Mouse (Mus musculus): Measurements from ENCODE around the gene Olfr330. TPM values are rescaled to one million over a fixed set of nuclear protein-coding genes. Genes with fewer than 3 reads are reported as not detected.
"Not testable (repeated sequence)": the region's sequence is repeated elsewhere in the genome, so short reads cannot be mapped to it uniquely, and the experiment has no call there.

The Olfr330 gene
- not detected in 2 replicates for polyA plus RNA-seq (2012; ENCODE audit: insufficient read depth, insufficient read length, low replicate concordance, missing spikeins)

DNA sequence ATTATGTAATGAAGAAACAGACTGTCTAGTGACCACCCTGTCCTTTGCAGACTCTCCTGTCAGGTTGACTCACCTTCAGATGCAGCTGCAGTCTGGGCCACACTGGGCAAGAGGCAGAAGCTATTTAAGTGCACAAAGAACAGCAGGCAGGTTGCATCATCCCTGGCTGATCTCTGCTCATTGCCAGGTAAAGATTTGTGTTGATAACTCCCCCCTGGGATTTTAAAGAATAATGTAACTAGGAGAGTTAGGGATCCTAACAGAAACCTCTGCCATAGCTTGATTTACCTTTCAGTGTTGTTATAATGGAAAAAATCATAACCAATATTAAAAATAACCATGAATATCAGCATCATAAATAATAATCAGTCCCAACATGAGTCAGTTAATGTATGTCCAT, at the start of gene Olfr330:
TSS of gene Olfr330 (minus strand) at position 101 of the 400 bp plus-strand sequence.
- not testable (repeated sequence) for H3K27ac ChIP-seq (ENCODE audit: insufficient read depth, low read depth, low read length); H3K4me3 ChIP-seq (ENCODE audit: insufficient read depth, low read depth, low read length)

DNA sequence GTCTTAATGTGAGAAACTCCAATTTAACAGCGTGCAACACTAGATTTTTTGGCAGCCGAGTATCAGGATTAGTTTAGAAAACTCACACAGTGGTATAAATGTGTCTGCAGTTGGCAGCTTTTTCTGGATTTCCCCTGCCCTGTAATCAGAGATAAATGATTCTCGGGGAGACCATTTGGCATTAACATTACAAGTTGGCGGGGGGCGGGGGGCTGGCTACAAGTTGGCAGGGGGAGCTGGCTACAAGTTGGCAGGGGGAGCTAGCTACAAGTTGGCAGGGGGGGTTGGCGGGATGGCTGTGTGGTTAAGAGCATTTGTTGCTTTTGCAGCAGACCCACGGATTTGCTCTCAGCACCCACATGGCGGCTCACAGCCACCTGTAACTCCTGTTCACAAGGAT, 44.0 kb upstream of the Olfr330 start:
- Histone ChIP-seq H3K4me3 (ENCODE audit: insufficient read depth, low read depth, low read length) (no peak overlapping the region), H3K27ac (ENCODE audit: insufficient read depth, low read depth, low read length) (no peak overlapping the region), H3K4me1 (ENCODE audit: control insufficient read depth, insufficient read depth, low read length) (no peaks in the 10 kb centered on the region)
- 23% methylated on average over 8 of the region's 8 CpGs for WGBS
- no peak for TF ChIP-seq CTCF (IDR thresholded peaks at IDR 0.05; ENCODE audit: insufficient read depth, low read depth, low read length)
- TF ChIP-seq POLR2A (IDR thresholded peaks at IDR 0.05; ENCODE audit: insufficient read depth, low read depth, low read length) = no peak

More for the DNA sequence above, at the start of gene Olfr330:
- not testable (repeated sequence) for H3K4me1 ChIP-seq (ENCODE audit: control insufficient read depth, insufficient read depth, low read length)

DNA sequence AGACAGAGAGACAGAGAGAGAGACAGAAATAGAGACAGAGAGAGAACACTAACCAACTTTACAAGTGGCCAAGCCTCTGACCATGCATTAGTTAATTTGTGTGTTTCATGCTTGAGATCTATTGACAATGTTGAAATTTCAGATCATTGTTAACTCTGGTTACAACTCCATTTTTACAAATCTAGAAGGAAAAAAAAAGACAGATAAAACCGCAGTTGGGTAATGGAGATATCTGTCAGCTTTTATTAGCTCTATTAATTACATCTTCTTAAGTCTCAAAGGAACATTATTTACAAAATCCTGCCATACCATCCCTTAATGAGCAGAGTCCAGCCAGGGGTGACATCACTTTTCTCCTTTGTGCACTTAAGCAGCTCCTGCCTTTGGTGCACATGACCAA, 42.8 kb upstream of the Olfr330 start, which contains the start of gene Olfr325:
TSS of gene Olfr325 (plus strand) at position 301 of the 400 bp plus-strand sequence.
- Histone ChIP-seq H3K27ac (ENCODE audit: insufficient read depth, low read depth, low read length) (no peak within 1 kb of the TSS), H3K4me1 (ENCODE audit: control insufficient read depth, insufficient read depth, low read length) (no peaks in the 10 kb centered on the region), H3K4me3 (ENCODE audit: insufficient read depth, low read depth, low read length) (no peak within 1 kb of the TSS)
- TF ChIP-seq POLR2A (IDR thresholded peaks at IDR 0.05; ENCODE audit: insufficient read depth, low read depth, low read length) (no peak), CTCF (IDR thresholded peaks at IDR 0.05; ENCODE audit: insufficient read depth, low read depth, low read length) (no peak)
- 71% methylated on average over 1 of the region's 1 CpGs for WGBS

DNA sequence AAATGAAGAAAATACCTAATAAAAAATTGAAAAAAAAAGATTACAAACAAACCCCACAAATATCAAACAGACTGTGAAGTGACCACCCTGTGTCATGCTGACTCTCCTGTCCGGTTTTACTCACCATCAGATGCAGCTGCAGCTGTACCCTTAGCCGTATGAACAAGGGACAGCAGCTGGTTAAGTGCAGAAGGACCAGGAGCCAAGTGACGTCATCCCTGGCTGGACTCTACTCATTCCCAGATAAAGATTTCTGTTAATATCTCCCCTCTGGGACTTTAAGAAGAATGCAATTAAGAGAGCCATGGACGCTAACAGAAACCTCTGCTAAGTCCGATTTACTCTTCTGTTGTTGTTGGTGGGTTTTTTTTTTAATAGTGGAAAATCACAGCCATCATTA, 35.8 kb upstream of the Olfr330 start, which contains the start of gene Olfr224:
TSS of gene Olfr224 (minus strand) at position 149 of the 400 bp plus-strand sequence.
- H3K27ac ChIP-seq (ENCODE audit: insufficient read depth, low read depth, low read length) = no peak within 1 kb of the TSS
- H3K4me1 ChIP-seq (ENCODE audit: control insufficient read depth, insufficient read depth, low read length) = no peaks in the 10 kb centered on the region
- no peak within 1 kb of the TSS for H3K4me3 ChIP-seq (ENCODE audit: insufficient read depth, low read depth, low read length)
- TF ChIP-seq CTCF (IDR thresholded peaks at IDR 0.05; ENCODE audit: insufficient read depth, low read depth, low read length) (no peak), POLR2A (IDR thresholded peaks at IDR 0.05; ENCODE audit: insufficient read depth, low read depth, low read length) (no peak)
- 59% methylated on average over 5 of the region's 5 CpGs for WGBS

DNA sequence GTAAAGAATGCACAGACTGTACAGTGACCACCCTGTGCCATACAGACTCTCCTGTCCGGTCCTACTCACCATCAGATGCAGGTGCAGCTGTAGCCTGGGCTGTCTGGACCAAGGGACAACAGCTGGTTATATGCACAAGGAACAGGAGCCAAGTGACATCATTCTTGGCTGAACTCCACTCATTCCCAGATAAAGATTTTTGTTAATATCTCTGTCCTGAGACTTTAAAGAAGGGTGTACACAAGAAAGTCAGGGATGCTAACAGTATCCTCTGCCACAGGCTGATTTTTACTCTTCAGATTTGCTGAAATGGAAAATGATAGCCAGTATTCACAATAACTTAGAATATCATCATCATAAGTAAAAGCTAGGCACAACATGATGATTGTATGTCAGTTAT, 20.9 kb upstream of the Olfr330 start, which contains the start of gene Olfr328:
TSS of gene Olfr328 (minus strand) at position 101 of the 400 bp plus-strand sequence.
- Histone ChIP-seq H3K27ac (ENCODE audit: insufficient read depth, low read depth, low read length) (no peak within 1 kb of the TSS), H3K4me3 (ENCODE audit: insufficient read depth, low read depth, low read length) (no peak within 1 kb of the TSS), H3K4me1 (ENCODE audit: control insufficient read depth, insufficient read depth, low read length) (no peaks in the 10 kb centered on the region)
- WGBS = 78% methylated on average over 1 of the region's 1 CpGs
- TF ChIP-seq CTCF (IDR thresholded peaks at IDR 0.05; ENCODE audit: insufficient read depth, low read depth, low read length) (no peak), POLR2A (IDR thresholded peaks at IDR 0.05; ENCODE audit: insufficient read depth, low read depth, low read length) (no peak)

DNA sequence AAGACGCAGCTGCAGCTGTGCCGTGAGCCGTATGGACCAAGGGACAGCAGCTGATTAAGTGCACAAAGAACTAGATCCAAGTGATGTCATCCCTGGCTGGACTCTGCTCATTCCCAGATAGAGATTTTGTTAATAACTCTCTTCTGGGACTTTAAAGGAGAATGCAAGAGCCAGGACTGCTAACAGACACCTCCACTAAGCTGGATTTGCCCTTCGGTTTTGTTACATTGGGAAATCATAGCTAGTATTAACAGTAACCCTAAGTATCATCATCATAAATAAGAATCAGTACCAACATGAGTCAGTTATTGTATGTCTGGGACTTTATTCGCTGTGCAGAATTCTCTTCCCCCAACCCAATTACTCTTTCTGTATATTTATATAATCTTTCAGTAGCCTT, 11.7 kb upstream of the Olfr330 start, which contains the start of gene Olfr329-ps:
TSS of gene Olfr329-ps (minus strand) at position 101 of the 400 bp plus-strand sequence.
- no peak for TF ChIP-seq CTCF (IDR thresholded peaks at IDR 0.05; ENCODE audit: insufficient read depth, low read depth, low read length)
- TF ChIP-seq POLR2A (IDR thresholded peaks at IDR 0.05; ENCODE audit: insufficient read depth, low read depth, low read length) = no peak
- WGBS = 81% methylated on average over 5 of the region's 5 CpGs
- Histone ChIP-seq H3K4me3 (ENCODE audit: insufficient read depth, low read depth, low read length) (no peak within 1 kb of the TSS), H3K4me1 (ENCODE audit: control insufficient read depth, insufficient read depth, low read length) (no peaks in the 10 kb centered on the region), H3K27ac (ENCODE audit: insufficient read depth, low read depth, low read length) (no peak within 1 kb of the TSS)

DNA sequence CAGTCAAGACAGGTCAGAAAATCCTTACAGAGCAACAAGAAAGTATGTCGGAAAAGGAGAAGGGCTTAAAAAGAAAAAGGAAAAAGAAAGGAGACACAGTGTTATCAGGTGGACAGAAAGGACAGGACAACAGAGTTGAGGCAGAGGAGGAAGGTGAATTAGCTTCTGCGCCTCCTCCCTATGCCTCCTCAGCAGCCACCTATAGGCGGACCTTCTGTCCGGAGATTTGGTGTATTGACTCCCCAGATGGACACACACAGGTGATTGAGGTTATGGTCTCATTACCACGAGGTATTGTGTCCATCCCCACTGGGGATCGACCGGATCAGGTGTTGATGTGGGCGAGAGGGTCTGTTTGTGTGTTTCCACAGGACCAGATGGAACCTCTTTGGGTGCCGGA, 14.9 kb downstream of the Olfr330 start:
- H3K4me1 ChIP-seq (ENCODE audit: control insufficient read depth, insufficient read depth, low read length); H3K27ac ChIP-seq (ENCODE audit: insufficient read depth, low read depth, low read length); H3K4me3 ChIP-seq (ENCODE audit: insufficient read depth, low read depth, low read length): not testable (repeated sequence)
- 86% methylated on average over 7 of the region's 9 CpGs for WGBS

DNA sequence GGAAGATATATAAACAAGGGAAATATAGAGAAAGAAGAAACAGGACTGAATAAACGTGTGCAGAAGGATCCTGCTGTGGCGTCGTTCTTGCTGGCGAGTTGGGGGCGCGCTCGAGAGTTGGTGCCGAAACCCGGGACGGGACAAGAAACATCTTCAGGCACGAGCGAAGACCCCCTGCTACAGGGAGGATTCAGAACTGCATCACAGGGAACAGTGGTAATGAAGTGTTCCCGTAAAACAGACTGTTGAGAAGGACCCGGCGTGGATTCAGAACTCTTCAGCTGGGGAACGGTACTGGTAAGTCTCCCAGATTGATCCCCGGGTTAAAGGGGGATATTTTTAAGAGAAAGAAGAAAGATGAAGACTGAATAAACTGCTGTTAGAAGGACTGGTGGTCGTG, 15.7 kb downstream of the Olfr330 start:
- H3K4me3 ChIP-seq (ENCODE audit: insufficient read depth, low read depth, low read length); H3K4me1 ChIP-seq (ENCODE audit: control insufficient read depth, insufficient read depth, low read length); H3K27ac ChIP-seq (ENCODE audit: insufficient read depth, low read depth, low read length): not testable (repeated sequence)
- WGBS = 94% methylated on average over 18 of the region's 18 CpGs

DNA sequence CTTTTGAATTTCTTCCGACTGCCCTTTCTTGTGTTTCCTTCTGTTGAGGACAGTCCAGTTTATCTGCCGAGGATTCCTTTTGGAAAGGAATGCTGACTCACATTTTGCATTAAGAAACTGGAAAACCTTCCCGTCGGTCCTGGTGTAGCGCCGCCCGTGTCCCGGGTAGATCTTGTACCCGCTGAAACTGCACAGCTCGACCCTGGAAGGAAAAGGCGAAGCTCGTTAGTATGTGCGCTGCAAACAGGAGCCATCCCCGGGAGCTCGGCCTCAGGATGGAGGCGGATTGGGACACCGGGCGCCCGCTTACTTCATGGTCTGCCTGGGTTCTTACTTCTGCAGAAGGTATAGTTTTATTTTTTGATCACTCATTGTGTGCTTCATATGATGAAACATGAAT, 25.6 kb downstream of the Olfr330 start:
- WGBS = 83% methylated on average over 19 of the region's 19 CpGs
- H3K4me1 ChIP-seq (ENCODE audit: control insufficient read depth, insufficient read depth, low read length); H3K27ac ChIP-seq (ENCODE audit: insufficient read depth, low read depth, low read length); H3K4me3 ChIP-seq (ENCODE audit: insufficient read depth, low read depth, low read length): not testable (repeated sequence)

DNA sequence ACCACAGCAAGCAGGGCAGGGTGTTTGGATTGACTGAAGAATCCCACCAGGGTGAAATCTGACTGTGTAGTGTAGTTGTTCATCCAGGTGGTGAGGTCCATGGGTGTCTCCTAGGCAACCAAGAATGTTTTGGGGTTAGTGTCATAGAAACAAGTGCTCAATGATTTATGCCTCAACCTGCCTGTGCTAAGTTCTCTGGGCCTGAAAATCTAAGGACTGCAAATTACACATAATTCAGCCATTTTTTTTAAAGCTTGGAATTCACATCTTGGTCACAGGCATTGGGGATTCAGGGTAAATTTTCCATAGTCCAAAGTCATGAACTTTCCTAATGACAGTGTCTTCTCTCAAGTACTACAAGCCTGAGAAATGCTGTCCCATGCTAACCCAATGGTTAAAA, 32.2 kb downstream of the Olfr330 start, which contains the start of gene Olfr331:
TSS of gene Olfr331 (minus strand) at position 101 of the 400 bp plus-strand sequence.
- not testable (repeated sequence) for H3K4me3 ChIP-seq (ENCODE audit: insufficient read depth, low read depth, low read length); H3K27ac ChIP-seq (ENCODE audit: insufficient read depth, low read depth, low read length); H3K4me1 ChIP-seq (ENCODE audit: control insufficient read depth, insufficient read depth, low read length)
